Mouse (Mus musculus) neural tube, embryonic 11.5 days (tissue): Measurements from ENCODE around the gene Hoxb3. TPM values are rescaled to one million over a fixed set of nuclear protein-coding genes. Genes with fewer than 3 reads are reported as not detected.
A peak's percentile ranks its signal among the peaks of the same experiment; 100 is the strongest.

Source experiments
- ATAC-seq: fragments of 200-750 bp; cut with Nextera tagmentation; 2 replicates; pipeline ENCODE4 v1.8.0; 2017; ENCODE audit warnings: moderate number of reproducible peaks, mild to moderate bottlenecking, moderate TSS enrichment, moderate library complexity; ENCODE audit not compliant: insufficient read depth, low FRiP score, low TSS enrichment
- DNase-seq: peaks from one replicate; pipeline ENCODE4 v3.0.0-alpha.2; 2015; ENCODE audit warnings: low spot score
- H3K27ac ChIP-seq: fragments of 300-500 bp; sonication (generic); 2 replicates; pipeline ENCODE4 v1.5.1; 2014; ENCODE audit warnings: low read depth, mild to moderate bottlenecking, low read length
- H3K27me3 ChIP-seq: fragments of 300-500 bp; sonication (generic); 2 replicates; pipeline ENCODE4 v1.6.1; 2014; ENCODE audit warnings: mild to moderate bottlenecking, low read length, mixed read lengths; ENCODE audit not compliant: control insufficient read depth, insufficient read depth
- H3K36me3 ChIP-seq: fragments of 300-500 bp; sonication (generic); 2 replicates; pipeline ENCODE4 v1.6.1; 2014; ENCODE audit warnings: mild to moderate bottlenecking, low read length, moderate library complexity, mixed read lengths; ENCODE audit not compliant: control insufficient read depth, insufficient read depth
- H3K4me1 ChIP-seq: fragments of 300-500 bp; sonication (generic); 2 replicates; pipeline ENCODE4 v1.6.1; 2014; ENCODE audit warnings: low read length, mixed read lengths; ENCODE audit not compliant: control insufficient read depth, insufficient read depth
- H3K4me2 ChIP-seq: fragments of 300-500 bp; sonication (generic); 2 replicates; pipeline ENCODE4 v1.6.1; 2014; ENCODE audit warnings: low read depth, mild to moderate bottlenecking, moderate library complexity
- H3K4me3 ChIP-seq: fragments of 300-500 bp; sonication (generic); 2 replicates; pipeline ENCODE4 v1.5.1; 2014; ENCODE audit warnings: low read depth, low read length
- H3K9ac ChIP-seq: fragments of 300-500 bp; sonication (generic); 2 replicates; pipeline ENCODE4 v1.6.1; 2014; ENCODE audit warnings: mild to moderate bottlenecking, low read length
- H3K9me3 ChIP-seq: fragments of 300-500 bp; sonication (generic); 2 replicates; pipeline ENCODE4 v1.6.1; 2016; ENCODE audit warnings: low read length; ENCODE audit not compliant: control insufficient read depth
- WGBS: fragments of 180-500 bp; shearing (Covaris S2); extraction: QIAGEN DNeasy Blood & Tissue Kit; methylation state at CpG from one replicate; pipeline ENCODE4 v1.1.7; 2014; 5-methylcytosine and 5-hydroxymethylcytosine counted together
- polyA plus RNA-seq: library from polyadenylated mRNA; unstranded; fragments of >200 nt; fragmentation: Nextera tagmentation; extraction: Ambion mirVana; gene quantifications from 2 replicates; pipeline ENCODE4 v1.2.1, GENCODE M21; 2014

Hoxb3 gene
- 10.3 and 14.2 TPM in 2 replicates for polyA plus RNA-seq

GRCm38 (mm10) chr11:96323154-96323553 lies at the start of gene Hoxb3:
Hoxb3 (plus strand) TSS chr11:96323326.
- peaks cover 2% of the 10 kb centered on the region; the same call in 1 of the 2 replicates for H3K36me3 ChIP-seq
- H3K9ac ChIP-seq = peak within 1 kb of the TSS; percentile 100
- H3K9me3 ChIP-seq = no peaks in the 10 kb centered on the region
- DNase-seq = no peak
- peaks cover 36% of the 10 kb centered on the region for H3K4me1 ChIP-seq
- H3K27me3 ChIP-seq = no peaks in the 10 kb centered on the region
- 3% methylated on average over 10 of the region's 10 CpGs for WGBS
- H3K4me2 ChIP-seq = peak within 1 kb of the TSS; percentile 100
- peak within 1 kb of the TSS; percentile 100 for H3K27ac ChIP-seq
- peak within 1 kb of the TSS; percentile 96 for H3K4me3 ChIP-seq
- ATAC-seq = no peak

DNA sequence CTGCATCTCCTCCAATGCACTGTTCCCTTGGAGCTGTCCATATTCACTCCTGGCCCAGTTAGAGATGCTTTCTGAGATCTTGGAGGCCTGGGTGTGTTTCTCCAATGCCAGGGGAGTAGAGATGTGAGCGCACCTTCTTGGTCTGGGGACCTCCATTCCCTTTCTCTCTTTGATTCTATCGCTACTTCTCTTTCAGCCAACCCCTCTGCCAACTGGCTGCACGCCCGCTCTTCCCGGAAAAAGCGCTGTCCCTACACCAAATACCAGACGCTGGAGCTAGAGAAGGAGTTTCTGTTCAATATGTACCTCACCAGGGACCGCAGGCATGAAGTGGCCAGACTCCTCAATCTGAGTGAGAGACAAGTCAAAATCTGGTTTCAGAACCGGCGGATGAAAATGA lies 48.7 kb upstream of the Hoxb3 start:
- no peaks in the 10 kb centered on the region for H3K36me3 ChIP-seq
- WGBS = 11% methylated on average over 10 of the region's 10 CpGs
- peak overlapping the region; percentile 100 for H3K4me2 ChIP-seq
- H3K27me3 ChIP-seq = peaks cover 2% of the 10 kb centered on the region
- ATAC-seq (no peak), DNase-seq (no peak)
- no peaks in the 10 kb centered on the region for H3K9me3 ChIP-seq
- H3K4me1 ChIP-seq = peaks cover 21% of the 10 kb centered on the region
- H3K9ac ChIP-seq = peak overlapping the region; percentile 100
- peak overlapping the region; percentile 96 for H3K4me3 ChIP-seq
- peak overlapping the region; percentile 100 for H3K27ac ChIP-seq

- Histone ChIP-seq H3K36me3 (no peaks in the 10 kb centered on the region), H3K27me3 (peaks cover 2% of the 10 kb centered on the region), H3K9me3 (no peaks in the 10 kb centered on the region), H3K4me3 (peak overlapping the region; percentile 96), H3K4me1 (peaks cover 20% of the 10 kb centered on the region), H3K4me2 (peak overlapping the region; percentile 100), H3K27ac (peak overlapping the region; percentile 100), H3K9ac (peak overlapping the region; percentile 100)
- DNase-seq (no peak), ATAC-seq (no peak)
- 8% methylated on average over 4 of the region's 4 CpGs for WGBS
Observed at GRCm38 (mm10) chr11:96275896-96276295, 47.2 kb upstream of the Hoxb3 start.

DNA sequence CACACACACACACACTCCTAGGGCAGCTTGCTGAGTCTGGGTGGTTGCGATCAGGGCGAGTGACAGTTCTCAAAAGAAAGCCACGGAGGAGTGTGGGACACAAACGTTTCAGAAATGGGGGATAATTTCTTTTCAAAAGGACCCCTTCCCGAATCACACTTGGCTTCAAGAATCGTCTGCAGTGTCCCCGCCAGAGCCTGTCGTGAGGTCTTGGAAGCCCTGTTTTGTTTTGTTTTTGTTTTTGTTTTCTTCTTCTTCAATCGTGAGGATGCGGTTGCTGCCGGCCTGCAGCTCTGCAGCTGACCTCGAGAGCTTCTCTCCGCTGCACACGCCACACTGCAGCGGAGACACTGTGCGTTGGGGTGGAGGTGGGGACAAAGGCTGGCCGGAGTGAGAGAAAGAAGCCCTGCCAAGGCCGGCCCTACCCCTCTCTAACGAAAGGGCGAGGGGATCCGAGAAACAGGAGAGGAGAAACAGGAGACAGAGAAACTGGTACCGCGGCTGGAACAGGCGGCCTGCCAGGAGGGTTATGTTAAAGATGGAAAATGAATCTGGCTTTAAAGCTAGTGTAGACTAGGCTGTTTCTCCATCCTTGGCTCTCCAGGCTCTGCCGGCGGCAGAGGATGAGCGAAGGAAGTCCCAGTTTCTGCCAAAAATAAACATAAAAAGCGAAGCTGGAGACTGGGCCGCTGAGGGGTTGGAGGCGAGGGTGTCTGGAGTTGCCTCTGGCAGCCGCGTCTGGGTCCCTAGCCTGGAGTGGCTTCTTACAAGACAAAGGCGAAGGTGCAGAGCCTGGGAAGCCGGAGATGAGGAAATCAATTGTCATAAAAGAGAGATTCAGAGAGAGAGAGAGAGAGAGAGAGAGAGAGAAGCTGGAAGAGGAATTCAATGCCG lies 45.7 kb upstream of the Hoxb3 start:
- H3K27ac ChIP-seq = peak overlapping the region; percentile 100
- ATAC-seq (no peak), DNase-seq (no peak)
- H3K27me3 ChIP-seq = peaks cover 5% of the 10 kb centered on the region; the same call in 1 of the 2 replicates
- H3K4me1 ChIP-seq = peaks cover 23% of the 10 kb centered on the region
- H3K4me2 ChIP-seq = peak overlapping the region; percentile 100
- H3K36me3 ChIP-seq = no peaks in the 10 kb centered on the region
- peak overlapping the region; percentile 100 for H3K9ac ChIP-seq
- H3K9me3 ChIP-seq = no peaks in the 10 kb centered on the region
- peak overlapping the region; percentile 96 for H3K4me3 ChIP-seq
- WGBS = 1% methylated on average over 35 of the region's 35 CpGs

- Histone ChIP-seq H3K9me3 (no peaks in the 10 kb centered on the region), H3K4me3 (peak overlapping the region; percentile 96), H3K27ac (peak overlapping the region; percentile 100), H3K9ac (peak overlapping the region; percentile 100), H3K4me2 (peak overlapping the region; percentile 100), H3K27me3 (peaks cover 5% of the 10 kb centered on the region; the same call in 1 of the 2 replicates), H3K4me1 (peaks cover 23% of the 10 kb centered on the region), H3K36me3 (no peaks in the 10 kb centered on the region)
- ATAC-seq (no peak), DNase-seq (no peak)
- 3% methylated on average over 14 of the region's 14 CpGs for WGBS
Observed at GRCm38 (mm10) chr11:96278324-96278723, 44.8 kb upstream of the Hoxb3 start.

GRCm38 (mm10) chr11:96278773-96279172 lies 44.4 kb upstream of the Hoxb3 start:
- Histone ChIP-seq H3K9ac (peak overlapping the region; percentile 100), H3K27ac (peak overlapping the region; percentile 100), H3K4me1 (peaks cover 23% of the 10 kb centered on the region), H3K4me3 (peak overlapping the region; percentile 96), H3K36me3 (no peaks in the 10 kb centered on the region), H3K27me3 (peaks cover 5% of the 10 kb centered on the region; the same call in 1 of the 2 replicates), H3K9me3 (no peaks in the 10 kb centered on the region), H3K4me2 (peak overlapping the region; percentile 100)
- DNase-seq (peak; percentile 89), ATAC-seq (peak; percentile 56; the same call in 1 of the 2 replicates)
- WGBS = under 1% methylated on average over 9 of the region's 9 CpGs

DNA sequence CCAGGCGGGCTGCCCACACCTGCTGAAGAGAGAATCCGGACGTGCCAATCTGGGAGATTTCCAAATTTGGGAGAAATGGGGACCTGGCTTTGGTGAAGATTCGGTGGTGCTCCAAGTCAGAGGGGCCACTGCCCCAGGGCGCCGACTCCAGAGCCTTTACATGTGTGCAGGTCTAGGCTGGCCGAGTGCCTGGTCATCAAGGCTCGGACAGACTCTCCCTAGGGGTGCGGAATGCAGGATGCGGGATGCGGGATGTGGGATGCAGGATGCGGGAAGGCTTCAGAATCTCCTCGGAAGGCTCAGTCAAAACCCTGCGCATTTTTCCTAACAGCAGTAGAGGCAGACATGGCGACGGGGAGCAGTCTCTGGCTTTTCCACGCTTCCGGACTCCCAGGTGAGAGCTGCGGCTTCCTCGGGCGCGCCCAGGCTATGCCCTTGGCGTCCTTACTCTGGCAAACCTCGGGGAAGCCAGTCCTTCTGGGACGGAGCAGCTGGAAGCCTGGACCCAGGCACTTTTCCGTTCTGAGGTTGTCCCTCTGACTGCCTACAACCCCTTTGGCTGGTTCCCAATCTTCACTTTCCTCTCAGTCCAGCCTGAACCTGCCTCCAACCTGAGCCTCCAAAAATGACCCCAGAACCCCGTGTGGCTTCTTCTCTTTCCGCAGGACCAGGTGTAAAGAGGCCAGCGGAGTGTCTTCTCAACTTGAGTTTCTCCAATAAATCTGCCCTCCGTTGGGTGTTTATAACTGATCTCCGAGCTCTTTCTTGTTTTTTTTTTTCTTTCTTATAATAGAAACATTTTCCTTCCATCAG lies 43.5 kb upstream of the Hoxb3 start:
- H3K9ac ChIP-seq = peak overlapping the region; percentile 100
- peak overlapping the region; percentile 100 for H3K27ac ChIP-seq
- peaks cover 5% of the 10 kb centered on the region; the same call in 1 of the 2 replicates for H3K27me3 ChIP-seq
- peak overlapping the region; percentile 100 for H3K4me2 ChIP-seq
- DNase-seq (no peak), ATAC-seq (no peak)
- H3K4me3 ChIP-seq = peak overlapping the region; percentile 96
- H3K36me3 ChIP-seq = no peaks in the 10 kb centered on the region
- H3K4me1 ChIP-seq = peaks cover 23% of the 10 kb centered on the region
- no peaks in the 10 kb centered on the region for H3K9me3 ChIP-seq
- WGBS = 2% methylated on average over 28 of the region's 31 CpGs
